Mouse (Mus musculus): ENCODE measurements around the gene Fxr2. TPM values are rescaled to one million over a fixed set of nuclear protein-coding genes. Genes with fewer than 3 reads are reported as not detected.
"Not testable (repeated sequence)": the region's sequence is repeated elsewhere in the genome, so short reads cannot be mapped to it uniquely, and the experiment has no call there.

The Fxr2 gene
- polyA plus RNA-seq, 1 experiment from 2014 or later, result 40.5 TPM

DNA sequence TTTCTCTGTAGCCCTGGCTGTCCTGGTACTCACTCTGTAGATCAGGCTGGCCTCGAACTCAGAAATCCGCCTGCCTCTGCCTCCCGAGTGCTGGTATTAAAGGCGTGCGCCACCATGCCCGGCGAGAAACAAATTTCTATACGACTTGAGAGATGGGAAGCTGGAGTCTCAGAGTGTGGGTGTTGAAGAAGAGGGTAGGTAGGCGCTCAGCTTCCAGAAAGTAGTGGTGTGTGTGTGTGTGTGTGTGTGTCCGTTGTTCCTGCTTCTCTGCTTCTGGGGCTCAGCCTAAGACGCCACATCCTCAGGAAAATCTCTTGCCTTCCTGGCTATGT is 18.6 kb upstream of the Fxr2 start:
- H3K9me3 ChIP-seq; ATAC-seq (ENCODE audit: low FRiP score); H3K4me2 ChIP-seq; H3K36me3 ChIP-seq; H3K27ac ChIP-seq; H3K9ac ChIP-seq; H3K4me3 ChIP-seq; H3K4me1 ChIP-seq (replicated peaks): not testable (repeated sequence)
- 52% methylated on average over 11 of the region's 11 CpGs for WGBS
- H3K27me3 ChIP-seq, result peaks cover 14% of the 10 kb centered on the region; the same call in 1 of the 2 replicates

DNA sequence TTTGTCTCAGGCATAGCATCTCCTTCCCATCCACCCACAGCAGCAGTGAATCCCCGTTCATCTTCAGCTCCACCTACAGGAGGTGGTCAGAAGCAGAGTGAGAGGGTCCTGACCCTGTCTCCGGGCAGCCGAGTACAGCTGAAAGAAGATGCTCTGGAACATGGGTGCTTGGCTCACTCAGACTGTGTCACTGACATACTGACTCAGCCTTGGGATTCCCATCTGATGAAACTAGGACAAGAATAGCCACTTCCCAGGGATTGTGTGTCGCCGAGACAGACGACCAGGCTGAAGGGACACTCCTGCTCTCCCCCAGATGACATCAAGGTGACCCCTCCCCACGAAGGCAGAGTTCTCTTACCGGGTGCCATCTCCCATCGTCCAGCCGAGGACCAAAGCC is 16.0 kb upstream of the Fxr2 start:
- Histone ChIP-seq H3K27ac (no peak overlapping the region), H3K36me3 (no peaks in the 10 kb centered on the region), H3K27me3 (peaks cover 14% of the 10 kb centered on the region; the same call in 1 of the 2 replicates), H3K4me3 (no peak overlapping the region), H3K4me2 (no peak overlapping the region), H3K4me1 (replicated peaks) (peaks cover 7% of the 10 kb centered on the region), H3K9ac (peak overlapping the region; percentile 51; the same call in 1 of the 2 replicates), H3K9me3 (no peaks in the 10 kb centered on the region)
- 52% methylated on average over 10 of the region's 10 CpGs for WGBS
- no peak for ATAC-seq (ENCODE audit: low FRiP score)

DNA sequence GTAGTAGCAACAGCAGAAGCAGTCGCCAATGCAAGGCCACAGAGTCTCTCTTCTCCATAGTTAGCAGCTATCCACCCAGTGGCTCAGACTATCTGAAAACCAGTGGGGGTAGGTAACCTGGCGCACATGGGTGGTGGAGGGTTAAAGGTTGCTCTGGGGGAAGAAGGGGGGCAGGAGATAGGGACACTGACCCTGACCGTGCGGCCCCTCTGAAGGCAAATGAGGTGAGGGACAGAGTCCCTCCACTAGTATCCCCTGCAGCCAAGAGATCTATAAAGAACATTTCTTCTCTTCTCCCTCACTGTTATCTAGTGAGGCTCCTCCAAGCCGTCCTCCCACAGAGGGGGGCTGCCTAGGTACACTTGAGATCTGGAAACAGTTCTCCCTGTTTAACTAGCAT is 15.0 kb upstream of the Fxr2 start, which contains the start of gene Shbg:
Gene Shbg (minus strand): TSS at position 101 of the 400 bp plus-strand sequence.
- no peaks in the 10 kb centered on the region for H3K9me3 ChIP-seq
- no peak within 1 kb of the TSS for H3K4me2 ChIP-seq
- peak within 1 kb of the TSS; percentile 51; the same call in 1 of the 2 replicates for H3K9ac ChIP-seq
- no peaks in the 10 kb centered on the region for H3K36me3 ChIP-seq
- H3K4me3 ChIP-seq, result no peak within 1 kb of the TSS
- WGBS, result 76% methylated on average over 5 of the region's 5 CpGs
- ATAC-seq (ENCODE audit: low FRiP score), result no peak
- H3K4me1 ChIP-seq (replicated peaks), result peaks cover 13% of the 10 kb centered on the region
- H3K27ac ChIP-seq, result no peak within 1 kb of the TSS
- H3K27me3 ChIP-seq, result peaks cover 14% of the 10 kb centered on the region; the same call in 1 of the 2 replicates

DNA sequence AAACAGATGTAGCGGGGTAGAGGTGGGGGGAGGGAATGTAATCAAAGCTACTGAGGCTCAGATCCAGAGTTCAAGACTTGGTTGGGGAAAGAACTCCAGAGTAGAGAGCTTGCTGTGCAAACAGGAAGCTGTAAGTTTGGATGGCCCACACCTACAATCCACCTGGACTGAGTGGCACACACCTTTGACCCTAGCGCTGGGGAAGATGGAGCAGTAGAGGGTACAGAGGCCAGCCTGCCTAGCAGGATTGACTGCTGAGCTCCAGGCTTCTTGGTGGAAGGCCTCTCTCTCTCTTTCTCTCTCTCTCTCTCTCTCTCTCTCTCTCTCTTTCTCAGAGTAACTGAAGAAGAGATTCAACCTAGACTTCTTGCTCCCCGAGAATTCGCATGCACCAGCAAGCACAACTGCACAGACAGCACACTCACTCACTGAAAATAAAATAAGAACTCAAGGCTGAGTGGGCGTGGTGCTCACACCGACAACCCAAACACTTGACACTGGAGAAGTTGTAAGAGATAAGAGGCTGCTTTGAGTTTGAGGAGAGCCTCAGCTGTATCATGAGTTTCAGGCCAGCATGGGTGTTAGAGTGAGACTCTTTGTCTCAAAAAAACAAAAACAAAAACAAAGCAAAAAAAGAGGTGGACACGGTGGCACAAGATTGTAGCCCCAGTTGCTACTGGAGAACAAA is 12.3 kb upstream of the Fxr2 start:
- 87% methylated on average over 7 of the region's 7 CpGs for WGBS
- Histone ChIP-seq H3K9ac (no peak overlapping the region), H3K4me1 (replicated peaks) (peaks cover 15% of the 10 kb centered on the region), H3K9me3 (no peaks in the 10 kb centered on the region), H3K27ac (no peak overlapping the region), H3K36me3 (no peaks in the 10 kb centered on the region), H3K27me3 (0 out of 2 replicates have a peak, but pooled peaks cover 4% of the 10 kb centered on the region), H3K4me3 (no peak overlapping the region), H3K4me2 (no peak overlapping the region)
- ATAC-seq (ENCODE audit: low FRiP score), result no peak

DNA sequence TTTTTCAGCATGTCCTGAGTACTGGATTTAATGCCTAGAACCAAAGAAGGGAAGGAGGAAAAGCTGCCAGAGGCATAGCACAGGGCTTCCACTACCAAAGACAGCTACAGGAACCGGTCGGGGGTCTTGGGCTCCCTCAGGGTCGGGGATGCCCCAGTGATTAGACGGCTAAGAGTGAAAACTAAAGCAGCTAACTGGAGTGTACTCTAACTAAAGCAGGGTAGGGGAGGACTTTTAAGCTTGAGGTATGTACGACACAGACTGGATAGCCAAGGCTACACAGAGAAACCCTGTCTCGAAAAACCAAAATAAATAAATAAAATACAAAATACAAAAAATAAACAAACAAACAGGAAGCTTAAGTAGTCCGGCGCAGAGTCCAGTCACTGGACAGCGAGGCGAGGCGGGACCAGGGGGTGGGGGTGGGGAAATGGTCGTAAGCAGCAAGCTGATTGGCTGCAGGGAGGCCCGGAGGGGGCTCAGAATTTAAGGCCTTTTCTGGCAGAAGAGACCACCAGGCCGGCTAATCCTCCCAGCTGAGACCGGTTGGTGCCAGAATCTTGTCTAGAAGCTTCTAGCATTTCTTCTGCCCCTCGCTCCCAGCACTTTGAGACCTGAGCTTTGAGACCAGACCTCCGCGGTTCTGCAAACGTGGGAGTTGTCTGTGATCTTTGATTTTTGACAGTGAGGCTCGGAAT is 11.1 kb upstream of the Fxr2 start, which contains the start of gene Sat2:
Gene Sat2 (plus strand): TSS at position 454 of the 698 bp plus-strand sequence.
- Histone ChIP-seq H3K4me1 (replicated peaks) (peaks cover 15% of the 10 kb centered on the region), H3K36me3 (no peaks in the 10 kb centered on the region), H3K4me2 (peak within 1 kb of the TSS; percentile 86), H3K9me3 (no peaks in the 10 kb centered on the region), H3K27ac (peak within 1 kb of the TSS; percentile 85), H3K27me3 (no peaks in the 10 kb centered on the region), H3K4me3 (peak within 1 kb of the TSS; percentile 55), H3K9ac (peak within 1 kb of the TSS; percentile 78)
- ATAC-seq (ENCODE audit: low FRiP score), result peak; percentile 88
- WGBS, result under 1% methylated on average over 20 of the region's 20 CpGs

DNA sequence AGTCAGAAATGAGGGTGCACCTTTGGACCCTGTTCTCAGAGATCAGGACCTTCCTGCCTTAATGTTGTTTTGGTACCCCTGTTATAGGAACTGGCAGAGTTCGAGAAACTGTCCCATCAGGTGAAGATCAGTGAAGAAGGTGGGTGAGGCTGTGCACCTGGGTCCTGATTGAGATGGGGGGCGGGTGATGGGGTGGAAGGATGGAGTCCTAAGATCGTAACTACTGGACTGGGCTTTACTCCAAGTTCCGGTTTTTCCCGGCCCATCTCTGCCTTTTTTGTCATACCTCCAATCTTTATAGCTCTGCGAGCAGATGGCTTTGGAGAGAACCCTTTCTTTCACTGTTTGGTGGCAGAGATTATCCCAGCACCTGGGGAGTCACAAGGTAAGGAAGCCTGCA is 10.4 kb upstream of the Fxr2 start:
- Histone ChIP-seq H3K27ac (peak overlapping the region; percentile 85), H3K36me3 (no peaks in the 10 kb centered on the region), H3K4me1 (replicated peaks) (peaks cover 15% of the 10 kb centered on the region), H3K9ac (peak overlapping the region; percentile 78), H3K4me2 (peak overlapping the region; percentile 86), H3K27me3 (no peaks in the 10 kb centered on the region), H3K9me3 (no peaks in the 10 kb centered on the region), H3K4me3 (peak overlapping the region; percentile 55)
- WGBS, result 40% methylated on average over 6 of the region's 6 CpGs
- ATAC-seq (ENCODE audit: low FRiP score), result no peak

DNA sequence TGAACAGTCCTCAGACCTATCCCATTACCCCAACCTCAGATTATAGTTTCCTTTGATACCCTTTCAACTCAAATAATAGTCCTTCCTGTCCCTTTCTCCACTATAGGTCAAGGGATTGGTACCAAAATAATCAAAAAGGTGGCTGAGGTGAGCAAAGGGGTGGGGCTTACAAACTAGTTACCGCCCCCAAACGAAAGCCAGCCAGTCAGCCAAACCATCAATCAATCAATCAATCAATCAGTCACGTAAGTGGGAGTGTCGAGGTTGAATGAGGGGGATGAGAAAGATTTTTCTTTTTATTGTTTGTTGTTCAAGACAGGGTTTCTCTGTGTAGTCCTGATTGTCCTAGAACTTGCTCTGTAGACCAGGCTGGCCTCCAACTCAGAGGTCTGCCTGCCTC is 9.8 kb upstream of the Fxr2 start:
- 66% methylated on average over 4 of the region's 4 CpGs for whole genome bisulfite sequencing
- H3K9me3 ChIP-seq, result no peaks in the 10 kb centered on the region
- peaks cover 15% of the 10 kb centered on the region for H3K4me1 ChIP-seq (replicated peaks)
- H3K36me3 ChIP-seq, result no peaks in the 10 kb centered on the region
- peak overlapping the region; percentile 55 for H3K4me3 ChIP-seq
- no peak for ATAC-seq (ENCODE audit: low FRiP score)
- peak overlapping the region; percentile 78 for H3K9ac ChIP-seq
- peak overlapping the region; percentile 86 for H3K4me2 ChIP-seq
- no peak overlapping the region for H3K27ac ChIP-seq
- H3K27me3 ChIP-seq, result no peaks in the 10 kb centered on the region

DNA sequence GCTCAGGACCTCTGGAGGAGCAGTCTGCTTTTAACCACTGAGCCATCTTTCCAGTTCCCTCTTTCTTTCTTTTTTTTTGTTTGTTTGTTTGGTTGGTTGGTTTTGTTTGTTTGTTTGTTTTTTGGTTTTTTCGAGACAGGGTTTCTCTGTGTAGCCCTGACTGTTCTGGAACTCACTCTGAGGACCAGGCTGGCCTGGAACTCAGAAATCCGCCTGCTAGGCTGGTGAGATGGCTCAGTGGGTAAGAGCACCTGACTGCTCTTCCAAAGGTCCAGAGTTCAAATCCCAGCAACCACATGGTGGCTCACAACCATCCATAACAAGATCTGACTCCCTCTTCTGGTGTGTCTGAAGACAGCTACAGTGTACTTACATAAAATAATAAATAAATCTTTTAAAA is 8.5 kb upstream of the Fxr2 start:
- 86% methylated on average over 2 of the region's 2 CpGs for WGBS
- H3K4me2 ChIP-seq; ATAC-seq (ENCODE audit: low FRiP score); H3K9ac ChIP-seq; H3K36me3 ChIP-seq; H3K4me3 ChIP-seq; H3K27me3 ChIP-seq; H3K9me3 ChIP-seq; H3K27ac ChIP-seq: not testable (repeated sequence)
- H3K4me1 ChIP-seq (replicated peaks), result peaks cover 15% of the 10 kb centered on the region

DNA sequence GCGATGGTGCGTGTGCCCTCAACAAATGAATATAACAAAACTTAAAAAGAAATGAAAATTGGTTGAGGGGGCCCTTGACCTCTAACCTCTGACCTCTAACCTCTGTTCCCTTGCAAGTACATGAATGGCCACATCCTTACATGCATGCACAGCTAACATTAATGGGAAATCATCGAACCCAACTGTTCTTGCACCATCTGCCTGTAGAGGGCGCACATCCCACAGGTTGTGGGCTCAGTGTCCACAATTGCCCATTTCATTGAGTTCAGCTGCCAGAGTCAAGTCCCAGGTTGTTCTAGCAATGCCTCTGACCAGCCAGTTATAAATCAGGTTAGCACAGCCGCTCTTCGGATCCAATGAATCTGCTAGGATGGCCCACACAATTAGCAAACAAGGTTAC is 4.5 kb upstream of the Fxr2 start:
- no peak for ATAC-seq (ENCODE audit: low FRiP score)
- 37% methylated on average over 6 of the region's 6 CpGs for WGBS
- Histone ChIP-seq H3K4me1 (replicated peaks) (peaks cover 4% of the 10 kb centered on the region), H3K27ac (no peak overlapping the region), H3K4me3 (no peak overlapping the region), H3K27me3 (no peaks in the 10 kb centered on the region), H3K36me3 (no peaks in the 10 kb centered on the region), H3K9ac (no peak overlapping the region), H3K9me3 (no peaks in the 10 kb centered on the region), H3K4me2 (no peak overlapping the region)

DNA sequence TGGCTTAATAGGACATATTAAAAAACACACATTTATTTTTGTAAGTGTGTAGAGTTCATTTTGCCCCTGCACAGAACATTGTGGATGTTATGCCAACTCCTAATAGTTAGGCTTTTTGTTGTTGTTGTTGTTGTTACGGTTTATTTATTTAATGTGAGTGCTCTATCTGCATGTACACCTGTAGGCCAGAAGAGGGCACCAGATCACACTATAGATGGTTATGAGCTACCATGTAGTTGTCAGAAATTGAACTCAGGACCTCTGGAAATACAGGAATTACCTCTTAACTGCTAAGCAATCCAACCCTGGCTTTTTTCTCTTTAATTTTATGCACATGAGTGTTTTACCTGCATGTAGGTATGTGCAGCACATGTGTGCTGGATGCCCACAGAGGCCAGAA is 3.0 kb upstream of the Fxr2 start:
- H3K4me3 ChIP-seq, result no peak overlapping the region
- H3K27me3 ChIP-seq, result no peaks in the 10 kb centered on the region
- 67% methylated on average over 1 of the region's 1 CpGs for WGBS
- H3K4me2 ChIP-seq, result no peak overlapping the region
- no peaks in the 10 kb centered on the region for H3K36me3 ChIP-seq
- H3K27ac ChIP-seq, result no peak overlapping the region
- H3K9me3 ChIP-seq, result no peaks in the 10 kb centered on the region
- H3K9ac ChIP-seq, result no peak overlapping the region
- no peak for ATAC-seq (ENCODE audit: low FRiP score)
- H3K4me1 ChIP-seq (replicated peaks), result peaks cover 16% of the 10 kb centered on the region

DNA sequence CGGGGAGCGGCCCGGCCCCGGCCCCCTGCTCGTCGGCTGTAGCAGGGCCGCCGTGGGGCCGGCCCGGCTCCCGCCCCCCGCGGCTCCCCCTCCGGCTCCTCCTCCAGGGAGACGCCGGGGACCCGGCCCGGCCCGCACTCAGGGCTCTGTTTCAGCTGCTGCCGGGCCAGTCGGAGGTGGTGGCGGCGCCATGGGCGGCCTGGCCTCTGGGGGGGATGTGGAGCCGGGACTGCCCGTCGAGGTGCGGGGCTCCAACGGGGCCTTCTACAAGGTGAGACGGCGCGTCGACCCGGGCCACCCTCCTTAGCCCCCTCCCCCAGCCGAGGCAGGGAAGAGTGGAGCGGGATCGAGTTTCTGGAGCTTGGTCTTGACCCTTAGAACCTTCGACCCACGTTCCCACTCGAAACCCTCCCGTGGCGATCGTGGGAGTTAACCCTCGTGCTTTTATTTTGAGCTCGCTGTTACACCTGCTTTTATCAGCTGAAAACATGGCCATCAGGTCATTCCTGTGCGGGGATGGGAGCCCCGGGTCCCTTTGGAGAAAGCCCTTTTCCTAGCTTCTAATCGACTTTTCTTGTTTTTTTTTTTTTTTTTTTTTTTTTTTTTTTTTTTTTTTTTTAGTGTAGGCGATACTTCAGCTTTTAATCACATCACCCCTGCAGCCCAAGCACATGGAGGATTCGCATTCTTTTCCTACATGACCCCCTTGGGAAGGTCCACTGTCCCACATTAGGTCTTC is 507 bp downstream of the Fxr2 start:
- no peaks in the 10 kb centered on the region for H3K27me3 ChIP-seq
- peak overlapping the region; percentile 97 for H3K9ac ChIP-seq
- no peaks in the 10 kb centered on the region for H3K9me3 ChIP-seq
- H3K4me2 ChIP-seq, result peak overlapping the region; percentile 82
- WGBS, result under 1% methylated on average over 41 of the region's 50 CpGs
- H3K4me1 ChIP-seq (replicated peaks), result peaks cover 34% of the 10 kb centered on the region
- ATAC-seq (ENCODE audit: low FRiP score), result peak; percentile 64
- H3K36me3 ChIP-seq, result peaks cover 5% of the 10 kb centered on the region; the same call in 1 of the 2 replicates
- H3K27ac ChIP-seq, result peak overlapping the region; percentile 98
- peak overlapping the region; percentile 87 for H3K4me3 ChIP-seq

DNA sequence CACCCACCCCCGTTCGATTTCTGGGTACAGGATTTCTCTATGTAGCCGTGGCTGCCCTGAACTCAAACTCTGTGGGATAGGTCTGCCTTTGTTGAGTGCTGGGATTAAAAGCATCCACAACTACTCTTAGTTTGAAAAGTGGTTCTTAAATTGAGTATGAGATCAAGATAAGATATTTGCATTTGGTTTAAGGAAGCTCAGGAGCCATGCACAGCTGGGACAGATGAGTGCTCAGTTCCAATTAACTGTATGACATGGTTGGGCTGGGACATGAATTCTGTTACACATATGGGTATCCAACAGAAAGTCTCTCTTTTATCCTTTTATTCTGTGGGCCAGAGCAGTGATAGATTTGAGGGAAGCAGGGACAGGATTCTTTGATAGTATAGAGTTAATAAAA is 2.7 kb downstream of the Fxr2 start:
- no peak overlapping the region for H3K27ac ChIP-seq
- H3K4me3 ChIP-seq, result no peak overlapping the region
- WGBS, result 94% methylated on average over 3 of the region's 3 CpGs
- H3K27me3 ChIP-seq, result no peaks in the 10 kb centered on the region
- no peaks in the 10 kb centered on the region for H3K9me3 ChIP-seq
- ATAC-seq (ENCODE audit: low FRiP score), result no peak
- H3K9ac ChIP-seq, result peak overlapping the region; percentile 39; the same call in 1 of the 2 replicates
- H3K4me1 ChIP-seq (replicated peaks), result peaks cover 34% of the 10 kb centered on the region
- peak overlapping the region; percentile 82 for H3K4me2 ChIP-seq
- peaks cover 22% of the 10 kb centered on the region for H3K36me3 ChIP-seq
